Mouse (Mus musculus): Measurements from ENCODE around the gene Phpt1.
"Not testable (repeated sequence)": the region's sequence is repeated elsewhere in the genome, so short reads cannot be mapped to it uniquely, and the experiment has no call there.

The Phpt1 gene

DNA sequence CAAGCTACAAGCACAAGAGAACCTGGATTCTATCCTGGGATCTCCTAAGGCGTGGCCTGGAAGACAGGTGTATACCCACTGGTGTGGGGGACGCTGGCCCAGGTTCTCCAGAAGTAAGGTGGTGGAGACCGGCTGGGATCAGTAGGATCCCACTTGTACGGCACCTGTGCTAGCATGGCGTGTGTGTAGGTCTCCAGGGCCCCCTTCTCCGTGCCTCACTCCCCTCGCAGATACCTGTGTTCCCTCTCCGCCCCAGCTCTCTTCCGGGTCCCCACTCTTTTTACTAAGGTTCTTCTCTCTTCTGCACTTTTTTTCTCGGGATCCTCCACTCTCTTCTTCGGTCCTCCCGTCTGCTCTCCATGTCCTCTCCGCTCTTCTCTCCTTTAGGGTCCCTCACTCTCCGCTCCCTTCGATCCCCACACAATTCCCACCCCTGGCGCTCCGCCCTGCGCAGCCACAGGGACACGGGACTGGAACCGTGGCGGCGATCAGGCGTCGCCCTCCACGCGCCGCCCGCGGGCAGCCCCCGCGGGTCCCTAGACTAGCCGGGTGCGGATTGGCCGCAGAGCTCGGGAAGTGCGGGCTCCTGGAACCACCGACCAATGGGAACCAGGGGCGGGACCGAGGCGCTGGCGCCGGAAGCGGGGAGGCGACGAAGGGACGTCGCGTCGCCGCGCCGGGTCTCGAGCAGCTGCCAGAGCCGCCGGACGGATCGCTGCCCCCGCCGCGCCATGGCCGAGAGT is 17.6 kb downstream of the Phpt1 start, which contains the start of gene Edf1:
TSS of gene Edf1 (plus strand) at position 627 of the 743 bp plus-strand sequence.
- peak; percentile 97 for DNase-seq

DNA sequence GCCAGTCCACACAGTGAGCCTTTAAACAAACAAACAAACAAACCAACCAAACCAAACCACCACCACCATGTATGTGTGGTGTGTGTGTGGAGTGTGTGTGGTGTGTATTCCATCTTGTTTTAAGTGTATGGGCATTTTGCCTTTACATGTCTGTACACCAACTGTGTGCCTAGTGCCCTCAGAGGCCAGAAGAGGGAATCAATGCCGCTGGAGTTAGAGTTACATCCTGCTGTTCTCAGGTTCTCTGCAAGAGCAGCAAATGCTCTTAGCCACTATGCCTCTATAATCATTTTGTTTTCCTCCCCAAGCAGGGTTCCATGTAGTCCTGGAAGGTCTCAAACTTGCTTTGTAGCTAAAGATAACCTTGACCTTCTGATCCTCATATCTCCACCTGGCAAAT is 18.7 kb downstream of the Phpt1 start:
- DNase-seq, result no peak

DNA sequence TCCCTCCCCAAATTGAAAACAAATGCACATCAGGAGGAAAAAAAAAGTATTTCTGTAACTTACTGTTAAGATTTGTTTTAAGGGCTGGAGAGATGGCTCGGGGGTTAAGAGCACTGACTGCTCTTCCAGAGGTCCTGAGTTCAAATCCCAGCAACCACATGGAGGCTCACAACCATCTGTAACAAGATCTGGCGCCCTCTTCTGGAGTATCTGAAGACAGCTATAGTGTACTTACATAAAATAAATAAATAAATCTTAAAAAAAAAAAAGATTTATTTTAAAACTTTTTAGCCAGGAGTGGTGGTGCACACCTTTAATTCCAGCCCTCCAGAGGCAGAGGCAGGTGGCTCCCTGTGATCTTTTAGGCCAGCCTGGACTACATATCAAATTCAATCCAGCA is 19.5 kb downstream of the Phpt1 start:
- not testable (repeated sequence) for DNase-seq

DNA sequence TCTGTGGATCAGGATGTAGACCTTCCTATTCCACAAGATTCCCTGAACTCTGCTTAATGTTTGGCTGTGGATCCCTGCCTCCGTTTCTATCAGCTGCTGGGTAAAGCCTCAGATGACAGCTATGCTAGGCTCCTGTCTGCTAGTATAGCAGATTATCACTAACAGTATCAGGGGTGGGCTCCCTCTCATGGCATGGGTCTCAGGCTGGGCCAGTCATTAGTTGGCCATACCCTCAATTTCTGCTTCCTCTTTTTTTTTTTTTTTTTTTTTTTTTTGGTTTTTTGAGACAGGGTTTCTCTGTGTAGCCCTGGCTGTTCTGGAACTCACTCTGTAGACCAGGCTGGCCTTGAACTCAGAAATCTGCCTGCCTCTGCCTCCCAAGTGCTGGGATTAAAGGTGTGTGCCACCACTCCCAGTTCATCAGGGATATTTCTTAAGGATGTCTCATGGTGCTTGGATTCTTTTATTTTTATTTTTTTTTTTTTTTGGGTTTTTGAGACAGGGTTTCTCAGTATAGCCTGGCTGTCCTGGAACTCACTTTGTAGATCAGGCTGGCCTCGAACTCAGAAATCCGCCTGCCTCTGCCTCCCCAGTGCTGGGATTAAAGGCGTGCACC is 21.7 kb downstream of the Phpt1 start:
- DNase-seq, result not testable (repeated sequence)

DNA sequence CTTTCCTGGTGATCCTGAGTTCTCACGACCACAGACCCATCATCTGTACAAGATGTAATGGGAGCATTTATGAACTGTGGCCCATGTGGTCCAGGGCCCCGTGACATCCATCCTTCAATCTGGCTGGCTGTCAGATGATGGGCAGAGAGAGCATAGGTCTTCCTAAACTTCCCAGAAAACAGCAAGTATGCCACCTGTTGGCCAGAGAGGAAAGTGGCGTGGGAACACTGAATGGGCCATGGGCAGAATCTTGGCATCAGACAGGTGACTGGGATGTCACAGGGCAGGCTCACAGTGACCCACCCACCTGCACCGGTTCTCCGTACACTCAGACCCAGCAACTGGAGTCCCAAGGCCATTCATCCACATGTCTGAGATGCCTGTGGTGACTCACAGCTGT is 23.8 kb downstream of the Phpt1 start:
- DNase-seq, result peak; percentile 73

DNA sequence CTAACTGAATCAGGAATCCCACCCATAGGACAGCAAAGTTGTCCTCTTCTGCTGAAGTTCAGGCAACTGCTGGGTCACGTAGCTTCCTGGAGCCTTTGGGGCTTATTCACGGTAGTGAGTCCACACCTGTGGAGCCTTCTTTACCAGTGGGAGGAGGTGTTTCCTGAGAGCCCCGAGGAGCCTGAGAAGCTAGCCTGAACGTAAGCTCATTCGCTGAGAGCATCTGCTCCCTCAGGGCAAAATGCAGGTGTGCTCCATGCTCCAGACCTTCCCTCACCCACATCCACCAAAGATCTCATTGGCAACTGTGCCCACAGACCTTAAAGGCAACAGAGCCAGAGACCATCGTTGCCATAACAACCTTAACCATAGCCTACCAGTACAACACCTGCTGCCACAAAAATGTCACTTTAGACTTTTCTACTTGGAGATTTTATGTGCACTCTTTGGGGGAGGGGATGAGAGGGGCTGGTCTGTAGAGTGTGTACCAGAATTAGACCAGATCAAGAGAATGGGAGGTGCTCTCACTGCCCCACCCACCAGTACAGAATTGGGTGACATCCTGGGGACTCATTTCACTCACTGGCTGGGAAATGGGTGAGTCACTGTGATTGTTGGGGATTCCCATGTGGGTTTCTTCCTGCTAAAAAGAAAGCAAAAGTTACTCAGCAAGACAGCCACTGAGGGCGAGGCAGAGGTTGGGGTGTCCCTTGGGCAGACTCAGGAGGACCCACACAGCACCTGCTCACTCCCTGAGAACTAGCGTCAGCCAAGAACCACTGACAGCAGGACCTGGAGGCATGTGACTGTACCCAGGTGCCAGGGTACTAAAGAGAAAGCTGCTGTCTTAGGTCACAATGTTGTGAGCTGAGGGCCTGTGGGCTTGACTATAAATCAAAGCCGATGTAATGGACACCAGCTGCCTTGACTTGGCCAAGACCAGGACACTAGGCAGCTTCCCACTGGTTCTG is 25.7 kb downstream of the Phpt1 start:
- DNase-seq, result no peak

DNA sequence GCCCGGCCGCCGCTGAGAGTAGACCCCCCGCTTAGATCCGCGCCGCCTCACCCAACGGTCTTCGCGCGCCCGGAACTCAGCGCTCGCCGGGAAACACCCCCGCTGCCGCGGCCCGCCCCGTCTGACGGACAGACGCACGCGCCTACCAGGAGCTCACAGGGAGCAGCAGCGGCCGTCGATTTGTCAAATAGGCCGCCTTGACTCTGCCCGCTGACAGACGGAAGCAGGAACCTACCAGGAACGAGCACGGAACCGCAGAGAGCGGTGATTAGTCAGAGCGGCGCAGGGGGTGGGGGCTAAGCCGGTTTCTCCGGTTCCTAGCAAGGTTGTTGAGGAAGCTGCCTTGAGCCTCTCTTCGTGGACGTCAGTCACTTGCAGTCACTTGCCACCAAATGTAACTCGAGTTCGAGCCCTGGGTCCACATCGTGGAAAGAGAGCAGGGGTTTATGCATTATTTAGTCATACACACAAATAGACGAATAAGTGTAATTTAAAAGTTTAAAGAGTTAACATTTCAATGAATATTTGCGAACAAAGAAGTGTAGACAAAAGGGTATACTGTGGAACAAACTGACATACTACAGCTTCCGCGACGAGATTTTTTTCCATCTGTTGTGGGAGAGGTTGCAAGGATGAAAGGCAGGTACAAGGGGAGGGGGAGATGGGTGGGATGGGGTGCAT is 28.1 kb downstream of the Phpt1 start, which contains the start of gene Traf2:
TSS of gene Traf2 (minus strand) at position 130 of the 681 bp plus-strand sequence.
- DNase-seq, result peak; percentile 99

DNA sequence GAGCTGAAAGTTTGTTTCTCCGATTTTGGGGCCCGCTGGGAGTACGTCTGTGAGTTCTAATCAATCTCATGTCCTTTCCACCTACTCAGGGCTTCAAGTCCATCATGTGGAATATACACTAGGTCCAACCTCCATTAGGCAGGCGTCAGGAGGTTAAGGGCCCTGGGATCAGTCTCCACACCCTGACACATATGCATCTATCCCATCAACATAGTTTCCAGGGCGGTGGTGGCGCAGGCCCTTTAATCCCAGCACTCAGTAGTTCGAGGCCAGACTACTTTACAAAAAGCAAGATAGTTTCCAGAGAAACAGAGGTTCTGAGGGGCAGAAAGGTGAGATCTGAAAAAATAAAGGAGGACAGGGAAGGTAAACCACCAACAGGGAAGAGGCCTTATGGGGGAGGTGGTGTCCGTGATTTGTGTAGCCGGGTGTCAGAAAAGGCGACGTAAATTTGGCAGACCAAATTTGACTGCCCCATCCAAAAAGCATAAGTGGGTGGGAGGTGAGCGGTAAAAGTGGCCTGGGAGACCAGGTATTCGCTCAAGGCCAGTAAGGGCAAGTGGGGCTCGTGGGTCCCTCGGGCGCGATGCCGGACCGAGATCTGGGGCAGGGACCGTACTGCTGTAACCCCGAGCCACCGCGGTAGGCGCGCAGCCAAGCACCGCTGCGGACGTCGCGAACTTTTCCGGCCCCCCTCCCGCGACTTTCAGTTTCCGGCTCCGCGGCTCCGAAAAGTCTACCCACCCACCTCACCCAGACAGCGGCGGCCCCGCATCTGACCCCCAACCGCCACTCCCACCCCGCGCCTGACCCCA is 28.8 kb downstream of the Phpt1 start:
- DNase-seq, result no peak

DNA sequence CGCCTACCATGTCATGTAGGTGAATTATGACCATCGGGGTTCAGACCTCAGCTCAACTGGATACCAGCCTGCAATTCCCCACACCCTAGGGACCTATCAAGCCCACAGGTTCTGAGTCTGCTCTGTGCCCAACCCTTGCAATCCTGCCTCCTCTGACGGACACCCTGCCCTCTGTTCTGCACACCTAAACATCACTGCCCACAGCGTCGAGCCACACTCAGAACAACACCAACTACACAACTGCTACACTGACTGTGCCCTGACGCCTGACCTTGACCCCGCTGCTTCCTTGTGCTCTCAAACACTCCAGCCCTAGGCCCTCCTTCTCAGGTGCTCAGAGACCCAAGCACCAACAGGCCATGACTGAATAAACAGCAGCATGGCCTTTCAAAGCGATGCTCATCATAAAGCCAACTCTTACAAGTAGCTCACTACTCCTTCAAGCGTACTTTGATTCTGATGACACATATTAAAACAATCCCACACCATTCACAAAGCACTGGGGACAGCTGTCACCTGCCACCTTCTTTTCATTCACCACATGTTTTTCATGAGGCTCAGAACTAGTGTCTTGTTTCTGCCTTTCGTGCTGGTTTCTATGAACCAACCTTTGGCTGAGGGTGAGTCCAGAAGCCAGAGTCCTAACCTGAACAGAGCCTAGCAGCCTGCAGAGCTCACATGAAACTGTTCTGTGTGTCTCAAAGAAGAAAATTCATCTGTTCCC is 33.2 kb downstream of the Phpt1 start:
- DNase-seq, result no peak

DNA sequence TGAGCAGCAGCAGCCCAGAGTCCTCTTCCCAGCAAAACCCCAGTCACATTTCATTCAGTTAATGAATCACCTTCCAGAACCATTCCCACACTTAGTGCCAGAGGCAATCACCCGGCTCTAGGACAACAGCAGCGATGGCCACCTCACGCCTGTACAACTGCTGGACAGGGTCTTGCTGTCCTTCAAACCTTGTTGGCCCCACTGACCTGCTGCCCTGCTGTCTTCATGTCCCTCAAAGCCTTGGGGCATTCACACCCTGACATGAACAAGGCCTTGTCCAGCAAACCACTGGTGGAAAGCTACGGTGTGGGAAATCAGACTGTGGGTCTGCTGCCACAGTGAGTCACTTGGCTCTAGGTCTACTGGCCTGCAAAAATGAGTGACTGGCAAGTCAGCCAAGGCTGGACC is 34.5 kb downstream of the Phpt1 start:
- DNase-seq, result peak; percentile 44

DNA sequence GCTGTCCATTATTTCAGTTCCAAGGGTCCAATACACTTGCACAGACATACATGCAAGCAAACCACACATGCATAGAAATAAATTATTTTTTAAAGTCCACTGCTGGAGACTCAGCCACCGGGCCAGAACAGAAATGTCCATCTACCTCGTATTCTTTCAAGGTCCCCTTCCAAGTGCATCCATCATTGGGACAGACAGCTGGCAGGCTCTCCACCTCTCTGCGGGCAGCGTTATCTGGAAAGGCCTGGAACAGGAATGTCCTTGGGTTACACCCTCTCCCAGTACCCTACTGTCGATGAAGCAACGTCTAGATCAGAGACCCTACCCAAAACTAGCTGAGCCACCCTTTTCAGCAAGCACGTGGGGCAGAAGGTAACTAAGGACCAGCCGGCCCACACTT is 38.5 kb downstream of the Phpt1 start:
- no peak for DNase-seq

DNA sequence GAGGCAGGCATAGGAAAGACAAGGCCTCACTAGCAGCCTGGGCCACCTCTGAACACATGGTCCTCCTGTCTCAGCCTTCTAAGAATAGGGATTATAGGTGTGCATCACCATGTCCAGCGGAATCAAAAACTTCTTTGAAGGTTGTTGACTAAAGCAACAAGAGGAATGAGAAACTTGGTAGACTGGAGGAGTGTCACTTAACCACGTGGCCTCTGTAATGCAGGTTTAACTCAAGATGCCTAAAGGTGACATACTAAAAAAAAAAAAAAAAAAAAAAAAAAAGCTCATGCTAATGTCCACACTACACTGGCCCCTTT is 40.2 kb downstream of the Phpt1 start:
- DNase-seq, result no peak

DNA sequence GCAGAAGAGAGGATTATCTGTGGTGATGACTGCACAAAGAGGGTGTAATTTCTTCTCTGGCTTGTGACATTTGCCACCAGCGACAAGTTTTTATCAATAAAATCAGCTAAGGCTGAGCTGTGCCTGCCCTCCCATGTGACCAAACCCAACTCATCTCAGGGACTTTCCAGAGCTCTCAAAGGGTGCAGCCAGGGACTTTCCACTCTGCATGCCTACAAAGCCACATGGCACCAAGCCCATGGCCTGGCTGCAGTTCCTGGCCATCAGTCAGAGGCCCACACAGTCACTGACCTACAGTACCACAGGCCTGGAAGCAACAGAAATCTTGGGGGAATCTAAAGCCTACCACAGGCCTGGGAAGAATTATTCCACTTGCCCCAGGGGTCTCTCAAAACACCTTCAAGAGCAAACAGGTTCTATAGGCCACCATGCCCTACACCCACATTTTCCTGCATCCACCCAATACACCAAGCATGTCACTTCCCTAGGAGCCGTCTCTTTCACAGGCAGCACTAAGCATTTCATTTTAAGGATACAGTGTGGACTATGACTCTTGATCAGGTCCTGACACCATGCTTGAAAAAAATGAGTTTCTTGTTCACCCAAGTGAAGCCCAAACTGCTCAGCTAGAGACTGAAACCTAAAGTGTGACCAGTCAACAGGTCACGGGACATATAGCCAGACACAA is 40.7 kb downstream of the Phpt1 start:
- DNase-seq, result peak; percentile 67

DNA sequence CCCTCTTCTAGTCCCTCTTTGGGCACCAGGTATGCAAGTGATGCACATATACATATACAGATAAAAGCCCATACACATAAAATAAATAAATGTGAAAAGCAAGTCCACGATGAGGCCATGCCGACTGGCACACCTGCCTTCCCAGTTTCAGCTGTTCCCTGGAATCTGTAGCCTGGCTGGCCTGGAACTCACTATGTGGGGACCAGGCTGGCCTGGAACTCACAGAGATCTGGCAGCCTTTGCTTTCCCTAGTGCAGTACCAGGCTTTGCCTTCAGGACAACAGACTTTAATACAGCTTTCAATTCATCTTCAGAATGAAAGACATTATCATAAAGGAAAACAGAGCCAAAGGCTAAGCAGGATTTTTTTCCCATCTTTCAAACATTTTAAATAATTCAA is 41.3 kb downstream of the Phpt1 start:
- no peak for DNase-seq

DNA sequence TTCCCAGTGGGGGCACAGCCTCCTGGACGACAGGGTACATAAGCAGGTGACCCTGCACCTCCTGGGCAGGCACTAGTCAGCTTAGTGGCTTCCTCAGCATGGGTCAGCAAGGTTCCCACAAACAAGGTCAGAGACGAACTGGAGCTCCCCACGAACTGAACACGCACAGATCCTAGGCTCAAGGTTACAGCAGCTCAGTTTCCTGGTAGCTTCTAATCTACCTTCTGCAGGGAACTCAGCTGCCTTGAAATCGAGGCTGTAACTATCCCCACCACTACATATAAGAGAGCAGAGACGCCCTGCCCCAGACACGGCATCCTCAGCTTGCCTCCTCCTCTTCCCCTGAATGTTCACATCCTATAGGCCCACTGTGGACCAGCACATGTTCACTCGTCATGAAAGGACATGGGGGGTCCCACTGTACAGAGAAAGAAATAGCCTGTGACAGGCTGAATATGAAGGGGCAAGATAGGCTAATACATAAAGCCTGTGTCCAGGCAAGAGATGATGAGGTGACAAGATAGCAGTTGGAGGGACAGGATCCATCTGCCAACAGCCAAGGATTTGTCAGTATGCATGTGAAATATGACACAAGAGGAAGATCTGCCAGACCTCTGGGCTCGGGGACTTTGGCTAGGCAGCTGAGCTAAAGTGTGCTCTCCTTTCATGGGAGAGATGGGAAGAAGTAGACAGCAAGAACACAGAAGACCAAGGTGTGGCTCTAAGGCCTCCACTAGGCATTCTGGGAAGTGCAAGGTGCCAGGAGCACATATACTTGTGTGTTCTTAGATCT is 48.3 kb downstream of the Phpt1 start:
- no peak for DNase-seq

Data from kidney, postnatal 10 days (tissue).